Comparison of ENCODE assay signal across 8 mouse cellular contexts in the genomic region with DNA sequence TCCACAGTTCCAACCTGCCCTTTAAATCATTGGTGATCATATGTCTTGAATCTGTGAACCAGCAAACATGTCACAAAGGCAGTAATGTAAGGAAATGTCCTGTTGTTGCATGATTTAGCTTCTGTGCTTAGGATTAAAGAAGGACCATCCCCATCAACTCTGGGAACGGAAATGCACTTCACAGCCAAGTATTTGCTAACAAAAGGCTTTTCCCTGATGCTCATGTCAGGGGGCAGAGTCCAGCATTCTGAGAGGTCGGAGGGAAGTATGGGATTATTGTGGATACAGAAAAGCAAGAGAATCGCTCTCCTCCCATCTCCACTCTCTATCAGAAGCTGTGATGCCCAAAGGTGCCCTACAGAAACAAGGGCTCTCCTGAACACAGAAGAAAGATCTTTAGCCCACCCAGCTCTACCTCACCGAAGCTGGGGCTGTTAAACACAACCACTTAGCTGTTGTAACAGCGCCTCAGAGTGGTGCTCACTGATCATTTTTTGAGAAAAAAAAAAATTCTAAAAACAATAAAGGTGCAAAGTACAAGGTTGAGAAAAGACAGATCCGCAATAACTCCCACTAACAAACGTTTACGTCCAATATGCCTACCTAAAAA. TPM values are rescaled to one million over a fixed set of nuclear protein-coding genes. Genes with fewer than 3 reads are reported as not detected.
DNase-seq lines count a peak whose midpoint lies in the region; ATAC-seq lines count a peak whose summit lies in the region.

No protein-coding gene starts in this region.

- ATAC-seq in megakaryocyte, adult 5-6 weeks (ENCODE audit: poor library complexity, severe bottlenecking), result no peak
- ATAC-seq in heart, embryonic 12.5 days (ENCODE audit: insufficient number of reproducible peaks, low FRiP score), result no peak
- ATAC-seq in megakaryocyte-erythroid progenitor cell, adult 5-6 weeks (replicated peaks; ENCODE audit: low FRiP score, low TSS enrichment, poor library complexity, severe bottlenecking), result no peak
- no peak for ATAC-seq in monocyte, adult 5-6 weeks (replicated peaks; ENCODE audit: insufficient number of reproducible peaks, low FRiP score, low TSS enrichment, poor library complexity, severe bottlenecking)
- ATAC-seq in activated CD4-positive, CD25-positive, alpha-beta regulatory T cell, adult 4 months, result no peak

- H3K4me3 ChIP-seq in megakaryocyte, embryonic 14.5 days (replicated peaks), result peak overlapping the region; percentile 96
- no peak overlapping the region for H3K4me3 ChIP-seq in heart, embryonic 12.5 days

- H3K27me3 ChIP-seq in megakaryocyte, embryonic 14.5 days (replicated peaks), result peaks cover 12% of the 10 kb centered on the region
- H3K27me3 ChIP-seq in heart, embryonic 12.5 days (replicated peaks), result no peaks in the 10 kb centered on the region

- H3K9me3 ChIP-seq in megakaryocyte, embryonic 14.5 days, result no peaks in the 10 kb centered on the region
- H3K9me3 ChIP-seq in heart, embryonic 12.5 days (replicated peaks), result no peaks in the 10 kb centered on the region

- H3K4me1 ChIP-seq in megakaryocyte, embryonic 14.5 days, result peaks cover 20% of the 10 kb centered on the region
- H3K4me1 ChIP-seq in heart, embryonic 12.5 days (replicated peaks), result peaks cover 10% of the 10 kb centered on the region

- peak; percentile 38 to 57 for DNase-seq in kidney, postnatal 36 days
- peak; percentile 16 for DNase-seq in retina, postnatal 1 day

- H3K36me3 ChIP-seq in megakaryocyte, embryonic 14.5 days (replicated peaks; ENCODE audit: low read length), result no peaks in the 10 kb centered on the region
- no peaks in the 10 kb centered on the region for H3K36me3 ChIP-seq in heart, embryonic 12.5 days

- H3K4me2 ChIP-seq in heart, embryonic 12.5 days, result peak overlapping the region; percentile 99

- 54% methylated on average over 8 of the region's 8 CpGs for WGBS in heart, embryonic 12.5 days

- no peak overlapping the region for H3K27ac ChIP-seq in heart, embryonic 12.5 days (ENCODE audit: poor library complexity, severe bottlenecking)

- H3K9ac ChIP-seq in heart, embryonic 12.5 days, result no peak overlapping the region

RNA-seq across cellular contexts. Expression of a gene that starts 1.2 kb away (rescaled TPM):
- 0.45 and 1.2 TPM in 2 replicates for polyA plus RNA-seq in megakaryocyte, embryonic 14.5 days (2012; ENCODE audit: insufficient read depth, low replicate concordance)
- 9.7 and 10.0 TPM in 2 replicates for total RNA-seq in megakaryocyte, adult 5-6 weeks (2015)
- total RNA-seq in megakaryocyte, adult 5-6 weeks (2017), result 9.6 and 11.3 TPM in 2 replicates
- 9.0 and 9.3 TPM in 2 replicates for polyA plus RNA-seq in heart, embryonic 12.5 days (2016; fragmentation: Nextera tagmentation; extraction: Ambion mirVana)
- total RNA-seq in megakaryocyte-erythroid progenitor cell, adult 5-6 weeks (2014; fragmentation: Nextera tagmentation), result 7.4 and 17.9 TPM in 2 replicates
- 8.1 and 16.4 TPM in 2 replicates for total RNA-seq in megakaryocyte-erythroid progenitor cell, adult 5-6 weeks (2017)
- total RNA-seq in monocyte, adult 5-6 weeks (2017), result 20.7 to 30.7 TPM (median 23.5 TPM) in 3 replicates
- 10 to 100 TPM; 15.3 to 17.0 TPM for polyA plus RNA-seq in activated CD4-positive, CD25-positive, alpha-beta regulatory T cell, adult 4 months (2017; shearing (Covaris generic))

RNA-seq across cellular contexts. Expression of a gene that starts 2.4 kb away (rescaled TPM):
- not detected in 2 replicates for polyA plus RNA-seq in megakaryocyte, embryonic 14.5 days (2012; ENCODE audit: insufficient read depth, low replicate concordance)
- 7.0 and 9.8 TPM in 2 replicates for total RNA-seq in megakaryocyte, adult 5-6 weeks (2015)
- total RNA-seq in megakaryocyte, adult 5-6 weeks (2017), result 8.6 TPM in 2 replicates
- 13.4 and 13.5 TPM in 2 replicates for polyA plus RNA-seq in heart, embryonic 12.5 days (2016; fragmentation: Nextera tagmentation; extraction: Ambion mirVana)
- 13.5 and 21.9 TPM in 2 replicates for total RNA-seq in megakaryocyte-erythroid progenitor cell, adult 5-6 weeks (2014; fragmentation: Nextera tagmentation)
- total RNA-seq in megakaryocyte-erythroid progenitor cell, adult 5-6 weeks (2017), result 2.3 and 4.4 TPM in 2 replicates
- 1.6 to 3.5 TPM (median 3.3 TPM) in 3 replicates for total RNA-seq in monocyte, adult 5-6 weeks (2017)
- 1 to 10 TPM; 5.4 TPM for polyA plus RNA-seq in activated CD4-positive, CD25-positive, alpha-beta regulatory T cell, adult 4 months (2017; shearing (Covaris generic))

RNA-seq across cellular contexts. Expression of a gene that starts 27.5 kb away (rescaled TPM):
- 0.87 TPM in 1 of 2 replicates, not detected in the other for polyA plus RNA-seq in megakaryocyte, embryonic 14.5 days (2012; ENCODE audit: insufficient read depth, low replicate concordance)
- total RNA-seq in megakaryocyte, adult 5-6 weeks (2015), result 0.07 and 0.14 TPM in 2 replicates
- total RNA-seq in megakaryocyte, adult 5-6 weeks (2017), result 0.28 and 0.70 TPM in 2 replicates
- 4.0 and 4.2 TPM in 2 replicates for polyA plus RNA-seq in heart, embryonic 12.5 days (2016; fragmentation: Nextera tagmentation; extraction: Ambion mirVana)
- 0.90 and 2.1 TPM in 2 replicates for total RNA-seq in megakaryocyte-erythroid progenitor cell, adult 5-6 weeks (2014; fragmentation: Nextera tagmentation)
- total RNA-seq in megakaryocyte-erythroid progenitor cell, adult 5-6 weeks (2017), result 0.75 and 0.80 TPM in 2 replicates
- 0.38 to 0.68 TPM in 2 of 3 replicates, not detected in the other for total RNA-seq in monocyte, adult 5-6 weeks (2017)
- under 1 TPM in 1 of 2 experiments, not detected in 1; 0.20 TPM for polyA plus RNA-seq in activated CD4-positive, CD25-positive, alpha-beta regulatory T cell, adult 4 months (2017; shearing (Covaris generic))
